Mouse (Mus musculus): Measurements from ENCODE around the gene Atf2.
"Not testable (repeated sequence)": the region's sequence is repeated elsewhere in the genome, so short reads cannot be mapped to it uniquely, and the experiment has no call there.

Atf2 gene

DNA sequence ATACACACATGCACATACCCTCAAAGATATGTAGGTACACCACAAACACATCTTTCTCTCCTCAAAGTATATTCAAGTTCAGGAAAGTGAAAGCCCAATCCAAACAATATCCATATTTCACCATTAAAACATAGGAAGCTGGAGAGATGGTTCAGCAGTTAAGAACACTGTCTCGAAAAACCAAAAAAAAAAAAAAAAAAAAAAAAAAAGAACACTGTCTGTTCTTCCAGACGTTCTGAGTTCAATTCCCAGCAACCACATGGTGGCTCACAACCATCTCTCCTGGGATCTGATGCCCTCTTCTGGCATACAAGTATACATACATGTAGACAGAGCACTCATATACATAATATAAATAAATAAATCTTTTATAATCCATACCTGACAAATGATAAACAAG, 6.4 kb downstream of the Atf2 start:
- no peak for DNase-seq (ENCODE audit: low read depth, low spot score)

- no peak for DNase-seq (ENCODE audit: low read depth, low spot score)
These were observed 14.5 kb downstream of the Atf2 start for GRCm38 (mm10) chr2:73877891-73878290.

GRCm38 (mm10) chr2:73867764-73868487, 24.5 kb downstream of the Atf2 start:
- no peak for DNase-seq (ENCODE audit: low read depth, low spot score)

DNA sequence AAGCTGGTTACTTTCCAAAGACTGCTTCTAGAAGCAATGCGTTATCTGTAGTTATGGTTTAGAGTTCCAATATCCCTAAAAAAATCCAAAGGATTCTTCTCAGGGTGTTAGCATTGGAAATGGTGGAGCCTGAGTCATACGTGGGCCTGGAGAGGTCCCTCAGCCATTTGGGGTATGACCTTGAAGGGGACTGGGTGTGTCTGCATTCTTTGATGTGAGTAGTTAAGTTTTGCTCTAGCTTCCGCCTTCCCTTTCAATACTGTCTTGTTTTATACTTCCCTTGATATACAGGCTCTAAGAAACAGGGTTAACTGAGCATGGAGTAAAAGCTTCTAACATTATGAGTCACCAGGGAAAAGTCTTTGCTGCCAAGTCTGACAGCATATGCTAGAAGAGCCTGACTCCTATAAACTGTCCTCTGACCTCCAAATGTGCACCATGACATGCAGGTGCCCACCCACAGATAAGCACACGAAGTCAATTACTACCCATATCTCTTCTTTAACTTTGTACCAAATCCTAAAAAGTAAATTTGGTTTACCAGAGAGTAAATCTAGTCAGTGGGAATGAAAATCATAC, 32.3 kb downstream of the Atf2 start:
- DNase-seq (ENCODE audit: low read depth, low spot score) = no peak

GRCm38 (mm10) chr2:73857352-73857751, 35.1 kb downstream of the Atf2 start:
- DNase-seq (ENCODE audit: low read depth, low spot score) = no peak

GRCm38 (mm10) chr2:73856246-73856645, 36.2 kb downstream of the Atf2 start:
- DNase-seq (ENCODE audit: low read depth, low spot score) = no peak

- no peak for DNase-seq (ENCODE audit: low read depth, low spot score)
These were observed 57.9 kb downstream of the Atf2 start for GRCm38 (mm10) chr2:73834406-73835015.

- DNase-seq (ENCODE audit: low read depth, low spot score) = no peak
These were observed 59.2 kb downstream of the Atf2 start for GRCm38 (mm10) chr2:73833284-73833683.

- DNase-seq (ENCODE audit: low read depth, low spot score) = no peak
These were observed 73.7 kb downstream of the Atf2 start for GRCm38 (mm10) chr2:73818742-73819141.

DNA sequence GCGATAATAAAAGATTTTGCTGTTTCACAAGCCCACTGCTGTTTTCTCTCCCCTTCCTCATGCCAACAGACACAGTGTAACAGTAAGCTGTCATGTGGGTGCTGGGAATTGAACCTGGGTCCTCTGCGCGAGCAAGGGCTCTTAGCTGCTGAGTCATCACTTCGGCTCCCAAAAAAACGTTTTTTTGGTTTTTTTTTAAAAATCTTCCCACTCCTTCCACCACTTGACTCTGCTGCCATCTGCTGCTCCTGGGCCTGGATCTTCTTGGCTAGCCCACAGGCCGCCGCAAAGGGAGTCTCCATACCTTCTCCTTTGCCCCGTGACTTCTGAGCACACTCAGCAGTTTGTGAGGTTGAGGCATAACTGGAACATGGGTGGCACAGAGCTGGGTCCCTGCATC, 84.8 kb downstream of the Atf2 start:
- DNase-seq (ENCODE audit: low read depth, low spot score) = no peak

GRCm38 (mm10) chr2:73800127-73800526, 92.3 kb downstream of the Atf2 start:
- not testable (repeated sequence) for DNase-seq (ENCODE audit: low read depth, low spot score)

DNA sequence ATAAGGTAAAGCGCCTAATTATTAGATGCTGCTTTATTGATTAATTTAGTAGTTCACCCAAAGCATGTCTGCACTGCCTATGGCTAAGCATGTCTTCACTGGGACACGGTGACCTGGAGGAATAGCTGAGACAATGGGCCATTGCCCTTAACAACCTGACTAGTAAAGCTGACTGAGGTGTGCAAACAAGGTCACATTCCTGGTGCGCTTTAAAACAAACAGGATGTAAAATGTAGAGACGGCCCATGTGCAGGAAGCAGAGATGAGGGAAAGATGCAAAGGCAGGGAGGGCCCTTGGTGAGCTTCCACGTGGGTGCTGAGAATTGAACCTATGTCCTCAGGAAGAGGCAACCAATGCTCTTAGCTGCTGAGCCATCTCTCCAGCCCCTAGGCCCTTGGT, 93.7 kb downstream of the Atf2 start:
- DNase-seq (ENCODE audit: low read depth, low spot score) = no peak

DNA sequence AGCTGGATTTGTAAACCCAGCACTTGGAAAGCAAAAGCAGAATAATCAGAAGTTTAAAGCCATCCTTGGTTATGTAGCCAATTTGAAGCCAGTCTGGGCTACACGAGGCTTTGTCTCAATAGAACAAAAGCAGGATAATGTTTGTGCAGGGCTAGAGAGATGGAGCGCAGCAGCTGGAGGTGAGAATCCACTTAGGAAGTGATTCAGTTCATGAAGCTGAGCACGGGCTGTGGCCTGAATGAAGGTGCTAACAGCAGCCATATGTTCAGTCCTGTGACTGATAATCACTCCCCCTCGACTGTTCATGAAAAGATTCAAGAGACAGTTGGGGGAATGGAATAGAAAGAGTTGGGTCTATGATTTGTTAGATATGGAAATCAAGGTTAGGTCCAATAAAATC, 94.3 kb downstream of the Atf2 start:
- no peak for DNase-seq (ENCODE audit: low read depth, low spot score)

GRCm38 (mm10) chr2:73791846-73792630, 100.4 kb downstream of the Atf2 start:
- DNase-seq (ENCODE audit: low read depth, low spot score) = no peak

- no peak for DNase-seq (ENCODE audit: low read depth, low spot score)
These were observed 102.1 kb downstream of the Atf2 start for GRCm38 (mm10) chr2:73790332-73790731.

GRCm38 (mm10) chr2:73788395-73788794, 104.0 kb downstream of the Atf2 start:
- no peak for DNase-seq (ENCODE audit: low read depth, low spot score)

DNA sequence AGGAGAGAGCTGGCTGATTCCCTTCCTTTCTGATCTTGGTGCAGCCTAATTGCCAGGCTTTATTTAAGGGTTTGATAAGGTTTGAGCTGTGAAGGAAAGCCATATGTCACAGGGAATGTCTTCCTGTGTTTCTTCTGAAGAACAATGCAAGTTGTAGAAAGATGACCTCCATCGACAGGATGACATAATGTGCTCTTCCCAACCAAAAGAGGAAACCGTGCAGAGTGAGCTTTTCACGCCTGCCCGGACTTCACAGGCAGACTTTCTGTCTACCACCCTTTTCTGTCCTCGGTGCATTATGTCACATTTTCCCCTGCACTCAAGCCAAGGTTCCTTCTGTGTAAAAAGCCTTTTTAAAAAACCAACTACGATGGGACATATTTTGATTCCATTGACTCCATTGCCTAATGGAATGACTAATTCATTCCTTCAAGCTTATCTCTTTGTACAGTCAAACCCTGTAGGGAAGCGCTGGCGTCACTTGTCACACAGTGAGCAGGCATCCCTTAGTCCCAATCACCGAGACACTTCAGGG, 110.0 kb downstream of the Atf2 start:
- DNase-seq (ENCODE audit: low read depth, low spot score) = no peak

- DNase-seq (ENCODE audit: low read depth, low spot score) = no peak
These were observed 112.0 kb downstream of the Atf2 start for GRCm38 (mm10) chr2:73780321-73781010.

GRCm38 (mm10) chr2:73779796-73780195, 112.6 kb downstream of the Atf2 start:
- DNase-seq (ENCODE audit: low read depth, low spot score) = no peak

DNA sequence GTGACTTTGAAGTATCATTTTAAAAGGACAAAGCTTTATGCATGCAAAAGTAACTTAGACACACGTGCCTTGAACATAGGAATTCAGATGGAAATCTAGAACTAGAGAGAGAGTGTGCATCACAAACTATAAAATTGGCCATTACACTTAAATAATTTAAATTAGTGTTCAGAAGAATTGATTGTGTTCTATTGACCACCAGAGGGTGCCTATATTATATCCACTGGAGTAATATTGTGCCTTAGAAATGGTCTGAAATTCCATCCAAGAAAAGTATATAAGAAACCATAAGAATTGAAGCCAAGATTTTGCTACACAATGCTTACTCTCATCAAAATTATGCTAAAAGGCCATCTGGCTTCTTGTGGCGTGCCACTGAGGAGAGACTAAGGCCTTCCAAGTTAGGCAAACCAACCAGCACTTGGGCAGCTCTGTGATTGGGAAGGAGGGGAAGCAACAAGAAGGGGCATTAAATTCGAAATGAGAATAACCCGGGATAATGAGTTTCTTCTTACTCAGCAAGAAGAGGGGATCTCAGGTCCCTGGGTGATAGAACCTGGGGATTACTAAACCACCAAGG, 113.3 kb downstream of the Atf2 start:
- DNase-seq (ENCODE audit: low read depth, low spot score) = no peak

DNA sequence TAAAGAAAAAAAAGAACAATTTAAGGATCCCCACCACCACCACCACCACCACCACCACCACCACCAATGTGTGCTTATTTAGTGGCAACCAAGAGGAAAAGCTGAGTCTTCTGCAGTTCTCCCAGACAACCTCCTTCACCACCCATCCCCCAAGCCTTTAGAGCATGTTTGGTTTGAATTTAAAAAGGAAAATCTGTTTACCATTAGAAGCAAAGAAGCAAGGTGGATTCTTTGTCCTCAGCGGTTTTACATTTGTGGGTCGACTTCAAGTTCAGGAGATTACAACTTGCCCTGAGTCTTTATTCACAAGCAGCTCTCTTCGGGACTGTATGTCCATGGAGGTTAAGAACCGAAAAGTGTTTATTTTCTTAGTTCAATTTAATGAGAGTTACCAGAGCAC, 115.5 kb downstream of the Atf2 start:
- no peak for DNase-seq (ENCODE audit: low read depth, low spot score)

All from brain, embryonic 18.5 days (tissue).